Mouse (Mus musculus) ES-Bruce4 (cell line): Measurements from ENCODE around the gene AC161166.1. TPM values are rescaled to one million over a fixed set of nuclear protein-coding genes. Genes with fewer than 3 reads are reported as not detected.
A peak's percentile ranks its signal among the peaks of the same experiment; 100 is the strongest.

Experiments
- H3K27ac ChIP-seq: 2 replicates; pipeline ENCODE4 v1.5.1; 2012; ENCODE audit warnings: low read length, inconsistent platforms; ENCODE audit not compliant: insufficient read depth
- H3K27me3 ChIP-seq: 2 replicates; pipeline ENCODE4 v1.6.1; 2012; ENCODE audit warnings: mild to moderate bottlenecking, low read length, inconsistent platforms; ENCODE audit not compliant: control insufficient read depth, poor library complexity, insufficient read depth, severe bottlenecking
- H3K36me3 ChIP-seq: 2 replicates; pipeline ENCODE4 v1.6.1; 2012; ENCODE audit warnings: inconsistent platforms, mild to moderate bottlenecking, low read length, moderate library complexity; ENCODE audit not compliant: control insufficient read depth, poor library complexity, insufficient read depth, severe bottlenecking
- H3K4me1 ChIP-seq: one replicate; pipeline ENCODE4 v1.8.1; 2011; ENCODE audit warnings: low read length; ENCODE audit not compliant: control insufficient read depth, insufficient read depth
- H3K4me3 ChIP-seq: 2 replicates; pipeline ENCODE4 v1.5.1; 2011; ENCODE audit warnings: low read depth, mild to moderate bottlenecking, low read length
- H3K9ac ChIP-seq: 2 replicates; pipeline ENCODE4 v1.6.1; 2012; ENCODE audit warnings: low read depth, mild to moderate bottlenecking, inconsistent platforms; ENCODE audit not compliant: poor library complexity, severe bottlenecking
- H3K9me3 ChIP-seq: replicated peaks from 2 replicates; pipeline ENCODE4 v1.6.1; 2012; ENCODE audit warnings: mild to moderate bottlenecking, low read length, inconsistent platforms; ENCODE audit not compliant: control insufficient read depth, poor library complexity, insufficient read depth, severe bottlenecking
- CTCF ChIP-seq: IDR thresholded peaks from one replicate; pipeline ENCODE4 v1.8.1; 2011; ENCODE audit warnings: low read depth, low read length
- EP300 ChIP-seq: IDR thresholded peaks from 2 replicates; pipeline ENCODE4 v1.6.1; 2011; ENCODE audit warnings: low read depth, low read length; ENCODE audit not compliant: insufficient read depth
- POLR2A ChIP-seq: IDR thresholded peaks from one replicate; pipeline ENCODE4 v1.8.1; 2011; ENCODE audit warnings: low read length; ENCODE audit not compliant: insufficient read depth
- polyA plus RNA-seq: library from polyadenylated mRNA; stranded (reverse); fragments of >200 nt; gene quantifications from 2 replicates; pipeline ENCODE4 v1.2.4, GENCODE M21; 2011; ENCODE audit warnings: low read depth; ENCODE audit not compliant: missing spikeins, insufficient read depth, insufficient read length

Gene AC161166.1
- polyA plus RNA-seq, 1 experiment: not detected

DNA sequence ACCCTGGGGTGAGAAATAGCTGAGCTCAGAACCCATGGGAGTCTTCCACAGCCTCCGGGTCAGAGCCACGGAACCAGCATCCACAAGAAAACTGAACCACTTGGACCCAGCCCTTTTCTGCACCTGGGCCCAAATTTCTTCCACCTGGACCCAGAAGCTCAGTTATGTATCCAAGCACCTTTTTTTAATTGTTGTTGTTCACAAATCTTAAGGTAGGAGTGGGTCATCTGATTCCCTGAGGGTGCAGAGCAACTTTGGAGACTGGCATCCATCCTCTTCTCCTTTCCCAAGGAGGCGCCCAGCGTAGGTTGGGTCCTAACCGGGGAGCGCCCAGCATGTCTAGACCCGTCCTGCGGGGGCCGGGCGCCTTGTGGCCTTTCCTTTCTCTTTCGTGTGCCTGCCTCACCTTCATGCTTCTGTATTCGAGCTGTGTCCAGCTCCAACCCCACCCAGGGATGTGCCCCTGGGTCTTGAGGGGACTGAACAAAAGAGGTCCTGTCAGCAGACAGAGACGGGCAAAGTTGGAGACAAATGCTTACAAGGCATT is 33.9 kb upstream of the AC161166.1 start, which contains the start of the genes Pinlyp and Xrcc1:
Pinlyp (minus strand) TSS at position 51 of the 547 bp plus-strand sequence.
Xrcc1 (plus strand) TSS at position 222 of the 547 bp plus-strand sequence.
- no peaks in the 10 kb centered on the region for H3K9me3 ChIP-seq
- no peaks in the 10 kb centered on the region for H3K27me3 ChIP-seq
- peak within 1 kb of the TSS; percentile 85 for H3K27ac ChIP-seq
- peak within 1 kb of the TSS; percentile 92 for H3K4me3 ChIP-seq
- peak within 1 kb of the TSS; percentile 78 for H3K9ac ChIP-seq
- no peak for TF ChIP-seq POLR2A
- TF ChIP-seq EP300: no peak
- no peak for TF ChIP-seq CTCF
- no peaks in the 10 kb centered on the region for H3K4me1 ChIP-seq
- H3K36me3 ChIP-seq: peaks cover 5% of the 10 kb centered on the region; the same call in 1 of the 2 replicates

GRCm38 (mm10) chr7:24544506-24544905 is 32.3 kb upstream of the AC161166.1 start:
- no peak overlapping the region for H3K4me3 ChIP-seq
- TF ChIP-seq CTCF (no peak), EP300 (no peak), POLR2A (no peak)
- H3K4me1 ChIP-seq: no peaks in the 10 kb centered on the region

DNA sequence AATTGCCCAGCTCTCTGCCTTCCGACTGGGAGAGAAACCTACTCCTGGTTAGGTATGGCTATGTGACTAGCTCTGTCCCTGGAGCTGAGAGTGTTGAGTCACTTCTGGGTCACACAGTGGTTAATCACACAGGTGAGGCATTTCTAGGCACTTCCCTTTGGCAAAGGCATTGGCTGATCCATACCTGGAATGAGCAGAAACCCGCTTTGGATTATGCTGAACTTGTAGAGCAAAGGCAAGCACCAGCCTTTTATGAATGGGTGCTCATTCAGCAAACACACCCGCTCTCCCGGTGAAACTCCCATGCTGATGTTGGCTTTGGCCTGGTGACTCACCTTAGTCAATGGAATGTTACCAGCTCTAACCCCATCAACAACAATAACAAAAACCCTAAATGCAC is 27.4 kb upstream of the AC161166.1 start:
- TF ChIP-seq POLR2A: no peak
- TF ChIP-seq CTCF: no peak
- TF ChIP-seq EP300: no peak
- Histone ChIP-seq H3K4me3 (no peak overlapping the region), H3K36me3 (no peaks in the 10 kb centered on the region), H3K9ac (no peak overlapping the region), H3K4me1 (no peaks in the 10 kb centered on the region), H3K27me3 (no peaks in the 10 kb centered on the region), H3K27ac (no peak overlapping the region), H3K9me3 (no peaks in the 10 kb centered on the region)

More at GRCm38 (mm10) chr7:24544506-24544905, 32.3 kb upstream of the AC161166.1 start:
- no peaks in the 10 kb centered on the region for H3K9me3 ChIP-seq
- no peaks in the 10 kb centered on the region for H3K27me3 ChIP-seq
- no peak overlapping the region for H3K27ac ChIP-seq
- no peak overlapping the region for H3K9ac ChIP-seq
- H3K36me3 ChIP-seq: 0 out of 2 replicates have a peak, but pooled peaks cover 5% of the 10 kb centered on the region

DNA sequence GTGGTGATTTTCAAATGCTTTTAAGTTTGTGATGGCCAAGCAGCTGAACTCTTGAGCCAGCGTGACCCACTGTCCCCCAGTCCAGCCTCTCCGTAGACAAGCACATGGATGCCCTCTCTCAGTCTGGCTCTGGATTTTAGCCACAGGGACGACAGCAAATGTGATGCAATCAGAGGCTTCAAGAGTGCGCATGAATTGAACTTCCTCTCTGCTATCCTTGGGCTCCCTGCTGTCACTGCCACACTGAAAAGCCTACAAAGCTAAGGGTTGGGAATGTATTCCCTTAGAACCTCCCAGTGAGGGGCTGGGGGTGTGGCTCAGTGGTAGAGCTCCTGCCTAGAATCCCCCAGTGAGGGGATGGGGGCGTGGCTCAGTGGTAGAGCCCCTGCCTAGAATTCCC is 26.4 kb upstream of the AC161166.1 start:
- no peak overlapping the region for H3K4me3 ChIP-seq
- no peak overlapping the region for H3K9ac ChIP-seq
- no peaks in the 10 kb centered on the region for H3K9me3 ChIP-seq
- no peaks in the 10 kb centered on the region for H3K4me1 ChIP-seq
- TF ChIP-seq CTCF (no peak), EP300 (no peak)
- H3K27ac ChIP-seq: no peak overlapping the region
- no peaks in the 10 kb centered on the region for H3K27me3 ChIP-seq
- H3K36me3 ChIP-seq: no peaks in the 10 kb centered on the region

GRCm38 (mm10) chr7:24538154-24538553 is 25.9 kb upstream of the AC161166.1 start:
- Histone ChIP-seq H3K4me1 (no peaks in the 10 kb centered on the region), H3K27ac (no peak overlapping the region), H3K27me3 (no peaks in the 10 kb centered on the region), H3K9me3 (no peaks in the 10 kb centered on the region), H3K36me3 (no peaks in the 10 kb centered on the region), H3K9ac (no peak overlapping the region), H3K4me3 (no peak overlapping the region)
- TF ChIP-seq EP300 (no peak), CTCF (no peak), POLR2A (no peak)

DNA sequence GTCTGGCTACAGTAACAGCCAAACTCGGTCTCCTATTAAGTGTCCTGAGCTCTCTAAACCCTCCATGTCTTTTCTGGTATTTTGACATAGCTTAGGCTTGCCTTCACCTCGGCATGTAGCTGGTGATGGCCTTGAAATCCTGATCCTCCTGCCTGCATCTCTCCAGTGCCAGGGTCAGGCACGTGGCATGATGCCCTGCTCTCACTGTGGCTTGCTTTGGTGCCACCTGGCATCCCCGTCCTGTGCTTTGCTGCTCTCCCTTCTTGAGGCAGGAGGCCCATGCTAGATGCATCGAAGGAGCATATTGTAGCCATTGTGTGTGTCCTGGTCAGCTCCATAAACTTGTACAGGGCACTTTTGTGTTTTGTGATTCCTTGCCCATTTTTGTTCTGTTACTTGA is 25.3 kb upstream of the AC161166.1 start:
- TF ChIP-seq CTCF (no peak), EP300 (no peak), POLR2A (no peak)
- no peak overlapping the region for H3K9ac ChIP-seq

More for the DNA sequence above, 25.3 kb upstream of the AC161166.1 start:
- no peak overlapping the region for H3K4me3 ChIP-seq
- H3K36me3 ChIP-seq: no peaks in the 10 kb centered on the region
- no peaks in the 10 kb centered on the region for H3K27me3 ChIP-seq
- H3K4me1 ChIP-seq: no peaks in the 10 kb centered on the region
- no peaks in the 10 kb centered on the region for H3K9me3 ChIP-seq
- no peak overlapping the region for H3K27ac ChIP-seq
